Mouse (Mus musculus): ENCODE data around the gene Adamts17.

Gene Adamts17

GRCm38 (mm10) chr7:66839463-66840007, at the start of gene Adamts17:
Gene Adamts17 (plus strand): TSS chr7:66839735.
- in situ Hi-C loops (cut with MseI, MboI) = loop anchor here (10.0 kb wide), 2 partner anchors 125 to 355 kb away; no protein-coding TSS in a partner anchor

- in situ Hi-C loops (cut with MseI, MboI) = no loop called here
Observed at GRCm38 (mm10) chr7:66789860-66790748, 49.4 kb upstream of the Adamts17 start.

- in situ Hi-C loops (cut with MseI, MboI) = no loop called here
Observed at GRCm38 (mm10) chr7:66791022-66791421, 48.5 kb upstream of the Adamts17 start.

GRCm38 (mm10) chr7:66796909-66797308, 42.6 kb upstream of the Adamts17 start:
- in situ Hi-C loops (cut with MseI, MboI) = no loop called here

- in situ Hi-C loops (cut with MseI, MboI) = no loop called here
Observed at GRCm38 (mm10) chr7:66797345-66797744, 42.2 kb upstream of the Adamts17 start.

GRCm38 (mm10) chr7:66798826-66799225, 40.7 kb upstream of the Adamts17 start:
- in situ Hi-C loops (cut with MseI, MboI) = no loop called here

GRCm38 (mm10) chr7:66800784-66801183, 38.8 kb upstream of the Adamts17 start:
- in situ Hi-C loops (cut with MseI, MboI) = no loop called here

GRCm38 (mm10) chr7:66801785-66802184, 37.8 kb upstream of the Adamts17 start:
- in situ Hi-C loops (cut with MseI, MboI) = no loop called here

GRCm38 (mm10) chr7:66803798-66804197, 35.7 kb upstream of the Adamts17 start:
- in situ Hi-C loops (cut with MseI, MboI) = no loop called here

GRCm38 (mm10) chr7:66806801-66807200, 32.7 kb upstream of the Adamts17 start:
- in situ Hi-C loops (cut with MseI, MboI) = no loop called here

GRCm38 (mm10) chr7:66810436-66810835, 29.1 kb upstream of the Adamts17 start:
- in situ Hi-C loops (cut with MseI, MboI) = loop anchor here in 1 of 2 experiments (10.0 kb wide), 1 partner anchor 96 kb away; no protein-coding TSS in a partner anchor

GRCm38 (mm10) chr7:66811294-66811693, 28.2 kb upstream of the Adamts17 start:
- in situ Hi-C loops (cut with MseI, MboI) = loop anchor here in 1 of 2 experiments (10.0 kb wide), 1 partner anchor 96 kb away; no protein-coding TSS in a partner anchor

GRCm38 (mm10) chr7:66812289-66812688, 27.2 kb upstream of the Adamts17 start:
- in situ Hi-C loops (cut with MseI, MboI) = loop anchor here in 1 of 2 experiments (10.0 kb wide), 1 partner anchor 97 kb away; no protein-coding TSS in a partner anchor

GRCm38 (mm10) chr7:66812737-66813136, 26.8 kb upstream of the Adamts17 start:
- in situ Hi-C loops (cut with MseI, MboI) = loop anchor here in 1 of 2 experiments (10.0 kb wide), 1 partner anchor 98 kb away; no protein-coding TSS in a partner anchor

- in situ Hi-C loops (cut with MseI, MboI) = loop anchor here in 1 of 2 experiments (10.0 kb wide), 1 partner anchor 98 kb away; no protein-coding TSS in a partner anchor
Observed at GRCm38 (mm10) chr7:66813172-66813571, 26.4 kb upstream of the Adamts17 start.

GRCm38 (mm10) chr7:66815526-66815925, 24.0 kb upstream of the Adamts17 start:
- in situ Hi-C loops (cut with MseI, MboI) = loop anchor here in 1 of 2 experiments (10.0 kb wide), 1 partner anchor 101 kb away; no protein-coding TSS in a partner anchor

GRCm38 (mm10) chr7:66820034-66820433, 19.5 kb upstream of the Adamts17 start:
- in situ Hi-C loops (cut with MseI, MboI) = loop anchor here in 1 of 2 experiments (10.0 kb wide), 1 partner anchor 385 kb away; no protein-coding TSS in a partner anchor

GRCm38 (mm10) chr7:66830803-66831202, 8.7 kb upstream of the Adamts17 start:
- in situ Hi-C loops (cut with MseI, MboI) = loop anchor here in 1 of 2 experiments (10.0 kb wide), 1 partner anchor 116 kb away; no protein-coding TSS in a partner anchor

GRCm38 (mm10) chr7:66831295-66831694, 8.2 kb upstream of the Adamts17 start:
- in situ Hi-C loops (cut with MseI, MboI) = loop anchor here in 1 of 2 experiments (10.0 kb wide), 1 partner anchor 116 kb away; no protein-coding TSS in a partner anchor

GRCm38 (mm10) chr7:66840008-66840719, 629 bp downstream of the Adamts17 start:
- in situ Hi-C loops (cut with MseI, MboI) = loop anchor here in 1 of 2 experiments (10.0 kb wide), 1 partner anchor 355 kb away; no protein-coding TSS in a partner anchor

- in situ Hi-C loops (cut with MseI, MboI) = loop anchor here in 1 of 2 experiments (10.0 kb wide), 1 partner anchor 354 kb away; no protein-coding TSS in a partner anchor
Observed at GRCm38 (mm10) chr7:66841165-66841564, 1.6 kb downstream of the Adamts17 start.

Data from mouse trophoblast stem cell (cell line).